Mouse (Mus musculus): ENCODE results near the gene Cfap126. TPM values are rescaled to one million over a fixed set of nuclear protein-coding genes. Genes with fewer than 3 reads are reported as not detected.

Gene Cfap126
- polyA plus RNA-seq, 1 experiment from 2014 or later, result 9.8 TPM

GRCm38 (mm10) chr1:171172779-171173178 lies 59.1 kb downstream of the Cfap126 start:
- Histone ChIP-seq H3K36me3 (no peaks in the 10 kb centered on the region), H3K9me3 (replicated peaks) (no peaks in the 10 kb centered on the region), H3K27me3 (no peaks in the 10 kb centered on the region), H3K4me1 (no peaks in the 10 kb centered on the region), H3K4me3 (no peak overlapping the region), H3K9ac (no peak overlapping the region), H3K4me2 (replicated peaks) (no peak overlapping the region), H3K27ac (no peak overlapping the region)
- 97% methylated on average over 8 of the region's 8 CpGs for WGBS
- no peak for ATAC-seq (ENCODE audit: low FRiP score)

Small RNA genes lying within 50 kb of the gene (microRNA-seq; reads per million reads assigned to microRNA genes)
- gene Gm27552 (not detected), gene Gm27844 (not detected), gene Mir6546 (4.6 reads per million, percentile 11 among the genes with 10 or more reads in this experiment)

Other genes with a start within 250 kb of the Cfap126 start
- 10.3 and 11.3 TPM in 2 replicates for gene Atf6, start 246.1 kb upstream of the Cfap126 start, polyA plus RNA-seq (2016; fragmentation: Nextera tagmentation; extraction: Ambion mirVana)
- 0.63 TPM in 1 of 2 replicates, not detected in the other for gene Gm26620, start 228.9 kb upstream of the Cfap126 start, polyA plus RNA-seq (2016; fragmentation: Nextera tagmentation; extraction: Ambion mirVana)
- 35.4 and 35.9 TPM in 2 replicates for gene Dusp12, start 228.4 kb upstream of the Cfap126 start, polyA plus RNA-seq (2016; fragmentation: Nextera tagmentation; extraction: Ambion mirVana)
- not detected in 2 replicates for gene Fcrlb, start 201.0 kb upstream of the Cfap126 start, polyA plus RNA-seq (2016; fragmentation: Nextera tagmentation; extraction: Ambion mirVana)
- gene Fcrla, start 186.3 kb upstream of the Cfap126 start, polyA plus RNA-seq (2016; fragmentation: Nextera tagmentation; extraction: Ambion mirVana), result not detected in 2 replicates
- gene Fcgr2b, start 137.4 kb upstream of the Cfap126 start, polyA plus RNA-seq (2016; fragmentation: Nextera tagmentation; extraction: Ambion mirVana), result 0.43 and 0.49 TPM in 2 replicates
- 0.25 and 0.45 TPM in 2 replicates for gene Fcgr4, start 95.0 kb upstream of the Cfap126 start, polyA plus RNA-seq (2016; fragmentation: Nextera tagmentation; extraction: Ambion mirVana)
- gene Fcgr3, start 49.0 kb upstream of the Cfap126 start, polyA plus RNA-seq (2016; fragmentation: Nextera tagmentation; extraction: Ambion mirVana), result 7.2 and 9.1 TPM in 2 replicates
- 214 and 218 TPM in 2 replicates for gene Sdhc, start 36.7 kb downstream of the Cfap126 start, polyA plus RNA-seq (2016; fragmentation: Nextera tagmentation; extraction: Ambion mirVana)
- 2.4 and 4.2 TPM in 2 replicates for gene Mpz, start 36.8 kb downstream of the Cfap126 start, polyA plus RNA-seq (2016; fragmentation: Nextera tagmentation; extraction: Ambion mirVana)
- 22.8 and 28.7 TPM in 2 replicates for gene Pcp4l1, start 82.3 kb downstream of the Cfap126 start, polyA plus RNA-seq (2016; fragmentation: Nextera tagmentation; extraction: Ambion mirVana)
- gene Nr1i3, start 100.1 kb downstream of the Cfap126 start, polyA plus RNA-seq (2016; fragmentation: Nextera tagmentation; extraction: Ambion mirVana), result 0.15 and 0.39 TPM in 2 replicates
- gene Tomm40l, start 108.6 kb downstream of the Cfap126 start, polyA plus RNA-seq (2016; fragmentation: Nextera tagmentation; extraction: Ambion mirVana), result 28.1 and 31.9 TPM in 2 replicates
- gene Apoa2, start 111.1 kb downstream of the Cfap126 start, polyA plus RNA-seq (2016; fragmentation: Nextera tagmentation; extraction: Ambion mirVana), result 2.7 and 4.2 TPM in 2 replicates
- gene Fcer1g, start 120.4 kb downstream of the Cfap126 start, polyA plus RNA-seq (2016; fragmentation: Nextera tagmentation; extraction: Ambion mirVana), result 22.1 and 24.1 TPM in 2 replicates
- 8.5 and 10.6 TPM in 2 replicates for gene Adamts4, start 136.5 kb downstream of the Cfap126 start, polyA plus RNA-seq (2016; fragmentation: Nextera tagmentation; extraction: Ambion mirVana)
- gene Ndufs2, start 137.5 kb downstream of the Cfap126 start, polyA plus RNA-seq (2016; fragmentation: Nextera tagmentation; extraction: Ambion mirVana), result 209 and 227 TPM in 2 replicates
- gene B4galt3, start 156.4 kb downstream of the Cfap126 start, polyA plus RNA-seq (2016; fragmentation: Nextera tagmentation; extraction: Ambion mirVana), result 83.6 and 85.6 TPM in 2 replicates
- gene Ppox, start 167.3 kb downstream of the Cfap126 start, polyA plus RNA-seq (2016; fragmentation: Nextera tagmentation; extraction: Ambion mirVana), result 60.5 and 60.9 TPM in 2 replicates
- 114 and 117 TPM in 2 replicates for gene Usp21, start 174.1 kb downstream of the Cfap126 start, polyA plus RNA-seq (2016; fragmentation: Nextera tagmentation; extraction: Ambion mirVana)
- gene Ufc1, start 181.1 kb downstream of the Cfap126 start, polyA plus RNA-seq (2016; fragmentation: Nextera tagmentation; extraction: Ambion mirVana), result 106 and 108 TPM in 2 replicates
- gene Dedd, start 215.2 kb downstream of the Cfap126 start, polyA plus RNA-seq (2016; fragmentation: Nextera tagmentation; extraction: Ambion mirVana), result 54.6 and 58.9 TPM in 2 replicates
- 47.4 and 48.1 TPM in 2 replicates for gene Nit1, start 231.7 kb downstream of the Cfap126 start, polyA plus RNA-seq (2016; fragmentation: Nextera tagmentation; extraction: Ambion mirVana)
- gene Pfdn2, start 231.8 kb downstream of the Cfap126 start, polyA plus RNA-seq (2016; fragmentation: Nextera tagmentation; extraction: Ambion mirVana), result 134 and 149 TPM in 2 replicates
- gene Klhdc9, start 246.9 kb downstream of the Cfap126 start, polyA plus RNA-seq (2016; fragmentation: Nextera tagmentation; extraction: Ambion mirVana), result 2.0 and 3.6 TPM in 2 replicates